Mouse (Mus musculus) ES-E14 (cell line): ENCODE results near the gene Rpl28.

Experiments
- CHD2 ChIP-seq: IDR thresholded peaks from 2 replicates; pipeline ENCODE4 v1.6.1; 2014; ENCODE audit warnings: mild to moderate bottlenecking, low read depth, low read length, inconsistent platforms
- HCFC1 ChIP-seq: IDR thresholded peaks from 2 replicates; pipeline ENCODE4 v1.6.1; 2012; ENCODE audit warnings: low read length, inconsistent platforms, borderline replicate concordance; ENCODE audit not compliant: insufficient read depth
- MAFK ChIP-seq: IDR thresholded peaks from 2 replicates; pipeline ENCODE4 v1.6.1; 2014; ENCODE audit warnings: mild to moderate bottlenecking, low read depth, low read length, inconsistent platforms; ENCODE audit not compliant: insufficient read depth
- ZC3H11A ChIP-seq: IDR thresholded peaks from 2 replicates; pipeline ENCODE4 v1.6.1; 2012; ENCODE audit warnings: low read depth, mild to moderate bottlenecking, inconsistent platforms, low read length, borderline replicate concordance

DNA sequence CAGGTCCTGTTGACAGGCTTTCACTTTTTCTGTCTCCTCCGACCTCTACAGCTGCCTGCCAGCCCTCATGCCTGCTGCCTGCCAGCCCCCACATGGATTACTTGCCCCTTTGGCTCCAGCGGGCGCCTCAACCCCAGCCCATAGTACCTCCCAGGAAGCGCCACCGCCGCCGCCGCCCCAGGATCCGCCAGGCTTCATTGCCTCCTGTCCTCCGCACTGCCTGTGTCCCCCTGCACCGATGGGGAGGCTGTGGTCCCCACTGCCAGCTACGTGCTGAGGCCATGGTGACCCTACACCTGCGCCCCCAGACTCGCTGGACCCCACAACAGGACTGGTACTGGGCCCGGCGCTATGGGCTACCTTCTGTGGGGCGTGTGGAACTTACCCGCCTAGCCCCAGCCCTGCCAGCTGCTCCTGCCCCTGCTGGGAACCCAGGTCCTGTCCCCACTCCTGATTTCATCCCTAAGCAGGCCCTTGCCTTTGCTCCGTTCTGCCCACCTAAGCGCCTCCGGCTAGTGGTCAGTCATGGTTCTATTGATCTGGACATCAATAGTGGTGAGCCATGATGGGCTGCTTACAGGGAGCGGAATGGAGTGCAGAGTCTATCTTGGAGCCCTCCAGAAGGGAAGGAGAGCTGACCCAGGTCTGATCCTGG, 46.2 kb upstream of the Rpl28 start:
- TF ChIP-seq CHD2 (no peak), HCFC1 (no peak), ZC3H11A (no peak), MAFK (no peak)
